Mouse (Mus musculus) hindbrain, postnatal 0 days (tissue): ENCODE measurements around the gene Rdh1. TPM values are rescaled to one million over a fixed set of nuclear protein-coding genes. Genes with fewer than 3 reads are reported as not detected.
A peak's percentile ranks its signal among the peaks of the same experiment; 100 is the strongest.
"Not testable (repeated sequence)": the region's sequence is repeated elsewhere in the genome, so short reads cannot be mapped to it uniquely, and the experiment has no call there.

Experiments
- ATAC-seq: fragments of 200-750 bp; cut with Nextera tagmentation; 2 replicates; pipeline ENCODE4 v1.8.0; 2017; ENCODE audit warnings: mild to moderate bottlenecking, moderate TSS enrichment, moderate library complexity
- DNase-seq: peaks from one replicate; pipeline ENCODE4 v3.0.0-alpha.2; 2015; ENCODE audit warnings: low spot score
- H3K27ac ChIP-seq: fragments of 300-500 bp; sonication (generic); 2 replicates; pipeline ENCODE4 v1.5.1; 2014; ENCODE audit warnings: mild to moderate bottlenecking
- H3K27me3 ChIP-seq: fragments of 300-500 bp; sonication (generic); 2 replicates; pipeline ENCODE4 v1.6.1; 2014; ENCODE audit warnings: low read length, mixed read lengths; ENCODE audit not compliant: insufficient read depth
- H3K36me3 ChIP-seq: fragments of 300-500 bp; sonication (generic); 2 replicates; pipeline ENCODE4 v1.6.1; 2014; ENCODE audit warnings: low read length, mixed read lengths; ENCODE audit not compliant: insufficient read depth
- H3K4me1 ChIP-seq: fragments of 300-500 bp; sonication (generic); 2 replicates; pipeline ENCODE4 v1.6.1; 2014; ENCODE audit warnings: antibody characterized with exemption, low read length, mixed read lengths; ENCODE audit not compliant: insufficient read depth
- H3K4me2 ChIP-seq: fragments of 300-500 bp; sonication (generic); 2 replicates; pipeline ENCODE4 v1.6.1; 2014; ENCODE audit warnings: low read depth, mild to moderate bottlenecking, low read length, moderate library complexity, mixed read lengths
- H3K4me3 ChIP-seq: fragments of 300-500 bp; sonication (generic); 2 replicates; pipeline ENCODE4 v1.5.1; 2014; ENCODE audit warnings: low read length
- H3K9ac ChIP-seq: fragments of 300-500 bp; sonication (generic); replicated peaks from 2 replicates; pipeline ENCODE4 v1.6.1; 2014; ENCODE audit warnings: mild to moderate bottlenecking, low read length, moderate library complexity, mixed read lengths
- H3K9me3 ChIP-seq: fragments of 300-500 bp; sonication (generic); 2 replicates; pipeline ENCODE4 v1.6.1; 2016; ENCODE audit warnings: low read length, mixed read lengths
- CTCF ChIP-seq: IDR thresholded peaks from 2 replicates; pipeline ENCODE4 v1.5.1; 2016; ENCODE audit warnings: antibody characterized with exemption, control low read depth, low read depth
- WGBS: fragments of 180-500 bp; shearing (Covaris S2); extraction: QIAGEN DNeasy Blood & Tissue Kit; methylation state at CpG from one replicate; pipeline ENCODE4 v1.1.7; 2014; 5-methylcytosine and 5-hydroxymethylcytosine counted together
- polyA plus RNA-seq: library from polyadenylated mRNA; unstranded; fragments of >200 nt; fragmentation: Nextera tagmentation; extraction: Ambion mirVana; gene quantifications from 2 replicates; pipeline ENCODE4 v1.2.1, GENCODE M21; 2015
- total RNA-seq: library from RNA; depleted of rRNA; stranded (reverse); fragments of >200 nt; gene quantifications from 2 replicates; pipeline ENCODE4 v1.2.3, GENCODE M21; 2014

Gene Rdh1
- total and polyA plus RNA-seq, 2 experiments from 2014 or later, result not detected

GRCm38 (mm10) chr10:127755770-127756468, 3.6 kb upstream of the Rdh1 start:
- Histone ChIP-seq H3K36me3 (no peaks in the 10 kb centered on the region), H3K4me3 (no peak overlapping the region), H3K27ac (no peak overlapping the region), H3K4me2 (peak overlapping the region; percentile 41), H3K9me3 (no peaks in the 10 kb centered on the region), H3K4me1 (no peaks in the 10 kb centered on the region), H3K9ac (no peak overlapping the region), H3K27me3 (no peaks in the 10 kb centered on the region)
- 52% methylated on average over 18 of the region's 18 CpGs for WGBS
- no peak for TF ChIP-seq CTCF
- ATAC-seq, result no peak
- DNase-seq, result no peak

GRCm38 (mm10) chr10:127762926-127763325, 3.4 kb downstream of the Rdh1 start:
- not testable (repeated sequence) for H3K4me1 ChIP-seq, DNase-seq, ATAC-seq, H3K27ac ChIP-seq, H3K9ac ChIP-seq, H3K4me3 ChIP-seq, H3K27me3 ChIP-seq, H3K9me3 ChIP-seq, H3K4me2 ChIP-seq, H3K36me3 ChIP-seq
- WGBS, result 90% methylated on average over 10 of the region's 10 CpGs

GRCm38 (mm10) chr10:127763914-127764680, 4.6 kb downstream of the Rdh1 start:
- 60% methylated on average over 12 of the region's 12 CpGs for WGBS
- H3K36me3 ChIP-seq, result no peaks in the 10 kb centered on the region
- H3K4me2 ChIP-seq, result no peak overlapping the region
- no peaks in the 10 kb centered on the region for H3K27me3 ChIP-seq
- H3K9ac ChIP-seq, result no peak overlapping the region
- H3K27ac ChIP-seq, result no peak overlapping the region
- no peak for ATAC-seq
- H3K4me3 ChIP-seq, result no peak overlapping the region
- no peaks in the 10 kb centered on the region for H3K9me3 ChIP-seq
- no peak for DNase-seq
- H3K4me1 ChIP-seq, result no peaks in the 10 kb centered on the region
- TF ChIP-seq CTCF, result no peak

GRCm38 (mm10) chr10:127766564-127766963, 7.0 kb downstream of the Rdh1 start:
- Histone ChIP-seq H3K27me3 (no peaks in the 10 kb centered on the region), H3K9me3 (no peaks in the 10 kb centered on the region), H3K4me2 (no peak overlapping the region), H3K4me3 (no peak overlapping the region), H3K36me3 (no peaks in the 10 kb centered on the region), H3K9ac (no peak overlapping the region), H3K27ac (no peak overlapping the region), H3K4me1 (no peaks in the 10 kb centered on the region)
- no peak for TF ChIP-seq CTCF
- DNase-seq (no peak), ATAC-seq (no peak)
- 84% methylated on average over 1 of the region's 1 CpGs for WGBS

- Histone ChIP-seq H3K4me3 (no peak within 1 kb of the TSS), H3K27ac (no peak within 1 kb of the TSS), H3K4me2 (no peak within 1 kb of the TSS), H3K4me1 (no peaks in the 10 kb centered on the region), H3K9ac (no peak within 1 kb of the TSS), H3K27me3 (no peaks in the 10 kb centered on the region), H3K36me3 (no peaks in the 10 kb centered on the region), H3K9me3 (no peaks in the 10 kb centered on the region)
- TF ChIP-seq CTCF, result no peak
- ATAC-seq (no peak), DNase-seq (no peak)
- WGBS, result 89% methylated on average over 2 of the region's 2 CpGs
Observed at GRCm38 (mm10) chr10:127776011-127776410, 16.5 kb downstream of the Rdh1 start, which contains the start of gene Rdh9. Gene Rdh9 (plus strand): TSS chr10:127776386.

GRCm38 (mm10) chr10:127782321-127782720, 22.8 kb downstream of the Rdh1 start:
- H3K4me1 ChIP-seq, H3K4me2 ChIP-seq, H3K9me3 ChIP-seq, H3K9ac ChIP-seq, H3K27me3 ChIP-seq, H3K27ac ChIP-seq, DNase-seq, H3K36me3 ChIP-seq, ATAC-seq, H3K4me3 ChIP-seq: not testable (repeated sequence)
- WGBS, result 94% methylated on average over 17 of the region's 17 CpGs

- 84% methylated on average over 1 of the region's 1 CpGs for WGBS
Observed at GRCm38 (mm10) chr10:127785411-127785810, 25.9 kb downstream of the Rdh1 start.

More at GRCm38 (mm10) chr10:127785411-127785810, 25.9 kb downstream of the Rdh1 start:
- H3K27me3 ChIP-seq, H3K9me3 ChIP-seq, H3K4me3 ChIP-seq, DNase-seq, H3K36me3 ChIP-seq, H3K9ac ChIP-seq, ATAC-seq, H3K4me1 ChIP-seq, H3K4me2 ChIP-seq, H3K27ac ChIP-seq: not testable (repeated sequence)
